Mouse (Mus musculus) MN1 (cell line): Measurements from ENCODE around the gene Cog2.

Experiments used
- DNase-seq: peaks from one replicate; pipeline ENCODE4 v3.0.0-alpha.2; 2016; ENCODE audit warnings: low spot score

Cog2 gene

GRCm38 (mm10) chr8:124569593-124569992 lies 49.0 kb downstream of the Cog2 start, which contains the start of gene Agt:
Gene Agt, minus strand, starts transcription at chr8:124569706.
- DNase-seq, result no peak

GRCm38 (mm10) chr8:124571732-124572429 lies 51.3 kb downstream of the Cog2 start:
- DNase-seq, result no peak

- DNase-seq, result no peak
Measured at GRCm38 (mm10) chr8:124572430-124572775, 51.8 kb downstream of the Cog2 start.

- peak; percentile 92 for DNase-seq
Measured at GRCm38 (mm10) chr8:124573552-124574340, 53.2 kb downstream of the Cog2 start.

GRCm38 (mm10) chr8:124575811-124576210 lies 55.2 kb downstream of the Cog2 start, which contains the start of gene Capn9:
Gene Capn9, plus strand, starts transcription at chr8:124576111.
- DNase-seq, result no peak

- DNase-seq, result no peak
Measured at GRCm38 (mm10) chr8:124576751-124577150, 56.2 kb downstream of the Cog2 start.

GRCm38 (mm10) chr8:124585718-124586425 lies 65.3 kb downstream of the Cog2 start:
- no peak for DNase-seq

- no peak for DNase-seq
Measured at GRCm38 (mm10) chr8:124586556-124586955, 66.0 kb downstream of the Cog2 start.

GRCm38 (mm10) chr8:124589393-124589792 lies 68.8 kb downstream of the Cog2 start:
- no peak for DNase-seq
